Mouse (Mus musculus): ENCODE results near the gene Eva1a.

Eva1a gene

DNA sequence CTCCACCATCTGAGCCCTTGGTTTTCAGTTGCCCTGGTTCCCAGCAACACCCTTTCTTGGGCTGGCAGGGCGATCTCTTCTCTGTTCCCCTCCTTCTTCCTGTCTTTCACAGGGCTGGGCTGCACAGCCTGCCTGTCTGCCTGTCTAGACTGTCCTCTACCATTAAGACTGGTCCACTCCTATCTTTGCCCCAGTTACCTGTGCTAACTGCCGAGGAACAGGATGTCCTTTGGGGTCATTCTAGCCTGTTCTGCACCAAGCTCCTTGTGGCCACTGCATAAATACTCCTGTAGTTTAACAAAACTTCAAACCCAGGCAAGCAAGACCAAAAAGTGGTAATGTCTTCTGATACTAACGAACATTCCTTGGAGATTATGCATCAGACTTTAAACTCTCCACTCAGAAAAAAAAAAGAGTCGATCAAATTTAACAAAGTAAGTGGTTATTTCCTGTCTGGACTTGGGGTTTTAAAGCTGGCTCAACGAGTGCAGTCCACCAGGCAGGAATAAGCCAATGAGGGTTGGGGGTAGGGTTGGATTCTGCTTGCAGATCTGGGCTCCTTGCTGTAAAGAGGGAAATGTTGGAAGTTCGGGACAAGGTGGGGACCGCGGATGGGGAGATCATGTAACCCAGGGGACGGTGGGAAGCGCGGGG lies at the start of gene Eva1a:
TSS of gene Eva1a (plus strand) at position 210 of the 654 bp plus-strand sequence.
- no peak for DNase-seq (ENCODE audit: low spot score in 2 of 2)

DNA sequence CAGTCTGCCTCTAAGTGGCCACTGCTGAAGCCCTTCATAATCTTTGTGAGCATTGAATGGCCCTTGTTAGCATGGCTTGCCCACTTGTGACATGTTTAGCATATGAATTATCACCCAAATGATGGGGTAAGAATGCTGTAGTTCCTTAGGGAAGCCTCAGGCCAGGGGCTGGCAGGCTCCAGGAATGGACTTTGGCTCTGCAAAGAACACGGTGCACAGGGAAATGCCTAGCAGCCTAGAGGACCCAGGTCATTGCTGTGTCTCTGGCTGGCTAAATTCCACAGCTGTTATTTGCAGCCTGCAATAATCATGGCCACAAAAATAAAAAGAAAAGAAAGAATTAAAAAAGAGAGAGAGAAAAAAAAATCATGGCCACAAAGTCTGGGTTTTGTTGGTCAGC lies 28.5 kb upstream of the Eva1a start:
- no peak for DNase-seq (ENCODE audit: low spot score in 2 of 2)

DNA sequence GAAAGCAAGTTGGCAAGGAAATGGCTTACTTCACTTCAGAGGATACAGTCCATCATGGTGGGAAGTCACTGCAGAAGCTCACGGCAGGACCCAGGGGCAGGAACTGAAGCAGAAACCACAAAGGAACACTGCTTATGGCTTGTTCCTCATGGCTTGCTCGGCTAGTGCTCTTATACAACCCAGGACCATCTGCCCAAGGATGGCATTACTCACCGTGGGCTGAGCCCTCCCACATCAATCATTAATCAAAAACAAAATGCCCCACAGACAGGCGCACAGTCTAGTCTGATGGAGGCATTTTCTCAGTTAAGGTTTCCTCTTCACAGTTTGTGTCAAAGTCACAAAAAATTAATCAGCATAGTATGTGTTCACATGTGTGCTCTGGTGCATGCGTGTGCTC lies 19.8 kb upstream of the Eva1a start:
- no peak for DNase-seq (ENCODE audit: low spot score in 2 of 2)

DNA sequence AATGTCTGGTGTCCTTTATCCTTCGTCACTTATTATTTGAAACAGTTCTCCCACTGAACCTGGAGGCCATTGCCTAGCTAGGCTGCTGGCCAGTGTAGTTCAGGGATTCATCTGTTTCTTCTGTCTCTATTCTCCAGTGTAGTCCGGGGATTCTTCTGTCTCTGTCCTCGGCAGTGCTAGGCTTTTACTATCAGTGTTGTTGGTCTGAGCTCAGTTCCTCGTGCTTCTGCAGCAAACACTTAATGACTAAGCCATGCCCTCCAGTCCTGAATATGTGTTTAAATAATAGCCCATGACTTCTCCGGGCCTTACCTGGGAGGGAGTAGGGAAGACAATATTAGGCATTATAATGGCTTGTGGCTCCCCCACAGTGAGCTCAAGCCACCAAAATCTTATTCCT lies 19.3 kb upstream of the Eva1a start:
- DNase-seq (ENCODE audit: low spot score in 2 of 2), result no peak

DNA sequence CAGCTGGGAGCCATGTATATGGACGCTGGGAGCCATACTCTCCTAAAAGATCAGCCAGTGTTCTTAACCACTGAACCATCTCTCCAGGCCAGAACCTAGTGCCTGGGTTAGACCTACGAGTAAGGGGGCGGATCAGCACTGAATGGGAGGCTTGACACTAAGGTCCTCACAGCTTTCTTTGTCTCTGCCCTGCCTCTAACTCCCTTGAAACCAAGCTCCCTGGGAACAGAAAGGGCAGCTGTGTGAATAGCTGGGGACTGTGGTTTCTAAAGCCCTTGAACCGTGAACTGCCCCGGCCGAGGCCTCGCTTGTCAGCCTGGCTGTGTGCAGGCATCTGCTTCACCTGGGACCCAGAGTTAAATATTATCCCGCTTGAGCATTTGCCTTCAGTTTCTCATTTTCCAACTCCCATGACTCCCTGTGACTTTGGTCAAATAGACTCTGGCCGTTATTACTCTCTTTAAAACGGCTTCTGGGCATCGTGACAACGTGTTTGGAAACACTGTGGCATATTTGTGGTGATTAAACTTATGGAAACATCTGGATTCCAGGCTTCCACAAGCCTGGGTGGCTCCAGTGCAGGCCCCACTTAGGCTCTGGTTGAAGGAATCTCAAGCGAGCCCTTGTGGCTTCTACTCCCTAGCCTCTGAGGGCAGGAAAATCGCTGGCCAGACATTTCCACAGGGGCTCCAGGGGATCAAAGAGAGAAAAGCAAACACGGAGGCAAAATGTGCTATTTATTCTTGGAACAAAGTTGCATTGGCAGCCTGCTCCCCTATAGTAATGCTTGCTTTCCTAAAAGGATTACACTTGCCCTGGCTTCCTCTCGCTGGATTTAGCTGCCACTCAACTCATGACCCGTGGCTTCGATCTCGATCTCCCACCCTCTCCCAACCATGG lies 11.0 kb upstream of the Eva1a start:
- no peak for DNase-seq (ENCODE audit: low spot score in 2 of 2)

DNA sequence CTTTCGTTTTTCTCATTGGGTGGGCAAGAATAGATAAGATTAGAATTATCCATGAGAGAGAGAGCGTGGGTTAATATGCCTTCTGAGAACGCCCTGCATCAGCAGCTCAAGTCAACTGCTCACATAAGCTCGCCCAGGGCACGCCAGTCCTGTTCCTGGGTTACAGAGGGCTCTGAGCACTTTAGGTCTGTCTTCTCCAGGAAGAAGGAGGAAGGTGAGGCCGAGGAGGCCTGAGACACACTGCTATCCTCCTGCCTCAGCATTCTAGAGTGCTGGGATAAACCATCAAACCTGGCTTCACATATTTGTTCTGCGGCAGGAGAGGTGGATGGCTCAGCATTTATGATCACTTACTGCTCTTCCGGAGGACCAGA lies 10.3 kb upstream of the Eva1a start:
- no peak for DNase-seq (ENCODE audit: low spot score in 2 of 2)

DNA sequence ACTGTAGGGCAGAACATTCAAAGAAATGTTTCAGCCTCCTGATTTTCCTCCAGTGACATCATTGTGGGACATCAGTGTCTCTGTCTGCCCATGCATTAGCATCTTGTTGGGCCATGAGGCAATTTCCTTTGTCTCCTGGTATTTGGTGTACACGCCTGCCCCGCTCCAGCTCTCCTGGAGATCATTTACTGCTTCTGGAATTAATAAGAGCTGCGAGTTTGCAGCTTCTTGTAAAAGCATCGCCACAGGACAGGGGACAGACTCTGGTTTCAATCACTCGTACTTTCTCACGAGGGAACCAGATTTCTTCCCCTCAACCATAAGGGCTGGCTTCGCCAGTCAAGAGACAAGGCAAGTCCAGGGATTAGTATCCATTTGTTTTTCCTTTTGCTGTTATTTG lies 3.6 kb upstream of the Eva1a start:
- no peak for DNase-seq (ENCODE audit: low spot score in 2 of 2)

DNA sequence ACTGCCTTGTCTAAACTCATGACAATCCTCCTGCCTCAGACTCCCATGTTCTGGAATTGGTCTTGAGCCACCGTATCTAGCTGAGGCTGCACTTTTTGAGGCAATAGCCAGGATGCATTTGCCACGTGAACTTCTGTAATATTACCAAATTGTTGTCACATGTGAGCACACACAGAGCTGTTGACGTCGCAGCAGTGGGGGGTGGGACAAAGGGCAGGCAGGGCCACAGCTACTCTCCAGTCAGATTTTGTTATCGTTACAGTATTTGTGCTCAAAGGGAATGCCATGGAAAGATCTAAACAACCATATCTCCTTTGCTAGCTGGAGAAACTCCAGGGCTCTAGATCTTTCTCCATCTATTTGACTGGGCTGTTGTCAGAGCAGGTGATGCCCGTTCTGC lies 1.6 kb upstream of the Eva1a start:
- no peak for DNase-seq (ENCODE audit: low spot score in 2 of 2)

DNA sequence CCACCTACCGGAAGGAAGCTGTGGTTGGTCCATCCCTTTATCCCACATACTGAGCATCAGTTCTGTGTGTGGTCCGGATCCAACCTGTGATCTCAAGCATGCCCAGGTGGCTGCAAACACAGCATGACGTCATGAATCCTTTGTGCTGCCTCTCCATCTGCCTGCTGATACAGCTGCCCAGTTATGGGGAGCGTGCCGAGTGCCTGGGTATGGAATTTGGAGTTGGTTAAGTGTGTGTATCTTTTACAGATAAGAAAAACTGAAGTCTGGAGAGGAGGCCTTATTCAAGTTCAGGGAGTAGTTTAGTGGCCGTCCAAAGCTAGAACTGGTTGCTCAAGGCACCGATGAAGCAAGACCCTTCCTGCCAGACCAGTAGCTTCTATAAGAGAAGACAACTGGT lies 875 bp upstream of the Eva1a start:
- DNase-seq (ENCODE audit: low spot score in 2 of 2), result no peak

DNA sequence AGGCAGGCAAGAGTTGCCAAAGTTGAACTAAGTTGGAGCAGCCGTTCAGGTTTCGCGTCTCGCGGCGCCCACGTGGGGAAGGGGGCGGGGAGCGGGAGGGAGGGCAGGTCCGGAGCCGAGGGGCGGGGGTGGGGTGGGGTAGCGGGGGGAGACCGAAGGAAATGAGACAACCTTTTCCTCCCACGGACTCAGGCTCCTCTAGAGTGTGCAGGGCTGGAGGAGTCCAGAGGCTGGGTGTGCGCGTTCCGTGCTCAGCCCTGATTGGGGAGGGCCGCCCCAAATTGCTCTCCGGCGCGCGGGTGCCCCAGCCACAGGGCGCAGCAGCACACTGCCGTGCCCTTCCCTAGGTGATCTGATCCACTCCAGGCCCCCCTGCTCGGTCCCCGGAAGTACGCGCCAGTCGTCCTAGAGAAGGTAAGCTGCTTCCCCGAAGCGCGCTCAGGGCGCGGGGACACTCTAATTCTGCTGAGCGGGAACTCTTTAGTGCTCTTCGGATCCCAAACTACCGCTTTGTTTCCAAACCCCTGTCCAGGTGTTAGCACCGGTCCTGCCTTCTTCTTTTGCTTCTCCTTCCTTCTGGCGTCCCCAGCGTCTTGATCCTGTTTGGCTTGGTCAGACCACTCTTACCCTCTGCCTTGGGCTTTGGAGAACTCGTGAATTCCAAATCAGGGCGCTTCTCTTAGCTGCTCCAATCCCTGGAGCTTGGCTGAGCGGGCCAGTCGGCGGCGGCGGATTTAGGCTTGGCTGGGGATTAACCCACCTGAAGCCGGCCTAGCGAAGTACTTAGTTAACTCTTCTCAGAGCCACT lies 849 bp downstream of the Eva1a start:
- DNase-seq (ENCODE audit: low spot score in 2 of 2), result no peak

DNA sequence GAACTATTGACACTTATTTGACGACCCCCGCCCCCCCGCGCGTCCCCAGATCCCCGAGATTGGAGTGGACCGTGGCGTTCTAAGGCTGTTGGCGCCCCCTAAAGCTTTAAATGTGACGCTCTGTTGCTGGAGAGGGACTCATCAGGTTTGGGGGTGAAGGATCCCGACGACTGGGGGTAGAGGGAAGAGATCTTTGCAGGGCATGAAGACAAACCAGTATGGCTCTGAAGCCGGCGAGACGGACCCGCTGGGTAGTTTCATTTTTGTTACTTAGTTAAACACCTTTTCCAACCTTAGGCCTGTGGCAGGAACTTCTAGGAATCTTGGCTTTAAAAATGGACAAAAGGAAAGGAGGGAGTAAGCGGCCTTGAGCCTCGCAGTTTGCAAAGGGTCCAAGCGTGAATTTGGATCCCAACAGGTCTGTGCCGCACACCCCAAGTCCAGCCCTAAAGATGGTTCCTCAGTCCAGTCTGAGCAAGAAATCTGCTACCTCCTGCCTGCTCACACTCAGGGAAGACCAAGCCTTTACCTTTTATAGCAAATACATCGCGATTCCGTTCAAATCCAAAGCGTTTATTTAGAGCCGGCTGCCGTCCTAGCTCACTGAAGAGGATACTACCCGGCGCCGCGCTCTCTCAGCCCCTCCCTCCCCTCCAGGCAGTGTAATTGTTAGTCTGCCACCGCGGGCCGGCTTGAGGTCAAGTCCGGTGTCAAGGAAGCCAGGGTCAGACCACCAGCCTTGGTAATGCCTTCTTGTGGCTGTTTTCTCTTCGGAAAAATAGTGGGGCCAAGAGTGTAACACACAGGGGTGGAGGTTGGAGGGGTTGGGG lies 1.7 kb downstream of the Eva1a start:
- no peak for DNase-seq (ENCODE audit: low spot score in 2 of 2)

DNA sequence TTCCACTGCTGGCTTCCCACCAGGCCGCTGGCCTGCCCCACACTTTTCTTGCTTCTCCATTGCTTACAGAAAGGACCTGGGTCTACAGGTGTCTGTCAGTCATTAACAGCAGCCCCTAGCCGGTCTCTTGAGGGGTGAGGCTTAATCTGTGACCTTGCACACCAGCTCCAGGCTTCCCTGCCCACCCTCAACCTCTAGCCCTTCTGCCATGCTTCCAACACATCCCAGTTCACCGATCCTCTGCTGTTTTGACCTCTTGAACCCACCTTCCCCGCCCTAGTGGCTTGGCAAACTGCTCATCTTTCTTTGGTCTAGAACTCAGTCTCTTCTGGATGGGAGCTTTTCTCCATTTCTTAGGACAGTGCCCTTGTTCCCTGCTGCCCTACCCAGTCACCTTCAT lies 2.8 kb downstream of the Eva1a start:
- DNase-seq (ENCODE audit: low spot score in 2 of 2), result no peak

DNA sequence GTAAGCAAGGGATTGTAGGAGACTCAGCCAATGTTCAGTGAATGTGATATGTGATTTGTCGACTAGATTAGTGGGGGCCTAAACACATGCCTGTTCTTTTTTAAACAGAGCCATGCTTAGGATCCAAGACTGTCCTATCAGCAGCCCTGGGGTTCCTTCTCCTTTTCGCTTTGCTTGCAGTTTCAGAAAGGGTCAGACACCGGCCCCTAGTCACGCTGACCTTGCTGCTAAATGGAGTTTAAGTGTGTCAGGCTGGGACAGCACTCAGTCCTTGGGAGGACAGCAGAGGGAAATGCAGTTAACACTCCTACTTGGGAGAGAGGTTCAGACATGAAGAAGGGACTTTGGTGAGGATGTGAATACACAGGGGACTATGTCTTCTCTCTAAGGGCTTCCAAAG lies 3.7 kb downstream of the Eva1a start:
- no peak for DNase-seq (ENCODE audit: low spot score in 2 of 2)

DNA sequence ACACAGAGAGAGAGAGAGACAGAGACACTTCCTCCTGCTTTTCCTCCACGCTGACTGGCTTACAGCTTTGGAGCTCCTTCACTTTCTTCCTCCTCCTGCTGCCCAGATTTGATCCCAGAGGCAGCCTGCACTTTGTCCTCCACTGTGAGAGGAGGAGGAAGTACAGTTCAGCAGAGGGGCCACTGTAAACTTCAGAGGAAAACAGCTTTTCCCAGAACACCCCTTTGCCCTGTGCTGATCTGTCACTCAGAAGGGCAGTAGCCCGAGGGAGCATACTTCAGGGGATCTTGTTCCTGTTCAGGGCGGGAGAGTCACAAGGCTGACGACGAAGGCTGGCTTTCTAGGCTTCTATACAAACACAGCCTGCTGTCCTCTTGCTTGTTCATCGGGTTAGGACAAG lies 7.1 kb downstream of the Eva1a start:
- no peak for DNase-seq (ENCODE audit: low spot score in 2 of 2)

DNA sequence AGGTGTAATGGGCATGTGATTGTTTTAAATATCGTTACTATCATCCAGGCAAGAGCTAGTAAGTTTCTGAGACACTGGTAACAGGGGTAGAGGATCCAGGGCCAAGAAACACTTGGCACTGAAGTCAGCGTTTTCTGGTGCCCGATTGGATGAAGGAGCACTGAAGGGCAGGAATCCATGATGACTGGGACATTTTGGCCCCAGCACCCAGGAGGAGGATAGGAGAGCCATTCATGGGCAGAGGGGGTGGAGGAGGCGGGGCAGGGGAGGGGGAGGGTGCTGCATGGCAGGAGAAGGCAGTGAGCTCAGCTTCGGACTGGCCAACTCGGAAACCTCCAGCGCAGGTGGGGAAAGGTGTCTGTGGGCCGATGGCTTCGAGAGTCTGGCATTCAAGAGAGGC lies 9.4 kb downstream of the Eva1a start:
- DNase-seq (ENCODE audit: low spot score in 2 of 2), result no peak

DNA sequence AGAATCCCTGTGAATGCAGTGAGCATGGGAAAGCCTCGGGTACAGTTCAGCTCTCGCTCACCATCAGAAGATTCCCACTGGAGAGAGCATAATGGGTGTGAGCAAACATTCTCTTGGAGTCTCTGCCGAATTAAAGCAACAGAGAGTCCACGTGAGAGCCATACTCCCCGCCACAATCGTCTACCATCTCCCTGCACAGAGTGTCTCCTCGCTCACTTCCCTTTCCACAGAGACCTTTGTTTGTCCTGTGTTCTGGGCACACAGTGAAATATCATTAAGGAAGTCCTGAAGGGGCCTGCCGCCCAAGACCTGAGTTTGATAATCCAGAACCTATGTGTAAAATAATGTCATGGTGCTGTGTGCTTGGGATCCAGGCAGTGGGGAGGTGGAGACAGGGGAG lies 10.7 kb downstream of the Eva1a start:
- no peak for DNase-seq (ENCODE audit: low spot score in 2 of 2)

DNA sequence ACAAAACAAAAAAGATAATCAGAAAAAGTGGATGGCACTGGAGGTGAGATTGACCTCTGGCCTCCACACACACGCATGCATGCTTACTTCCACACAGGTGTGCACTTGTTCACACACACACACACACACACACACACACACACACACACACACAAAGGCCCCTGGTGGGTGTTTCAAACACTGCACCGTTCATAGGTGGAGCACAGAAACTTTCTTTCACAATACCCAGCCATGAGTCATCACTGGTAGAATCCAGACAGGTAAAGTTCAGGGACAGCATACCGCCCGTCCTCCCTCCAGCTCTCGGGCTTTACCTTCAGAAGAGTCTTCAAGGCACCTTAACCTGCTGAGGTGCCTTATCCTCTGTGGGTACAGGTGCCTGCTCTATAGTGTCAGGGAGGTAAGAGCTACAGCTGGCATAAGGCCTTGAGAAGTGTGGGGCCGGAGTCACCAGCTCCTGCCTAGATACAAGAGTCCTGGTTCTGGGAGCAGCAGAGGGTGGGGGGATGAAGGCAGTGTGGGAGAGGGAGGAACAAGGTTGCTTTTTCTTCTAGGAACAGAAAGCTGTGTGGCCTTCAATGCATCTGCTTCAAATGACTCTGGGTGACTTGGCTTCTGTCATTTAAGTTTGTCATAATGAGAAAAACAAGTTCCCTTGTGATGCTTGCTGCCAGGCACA lies 11.3 kb downstream of the Eva1a start:
- DNase-seq (ENCODE audit: low spot score in 2 of 2), result no peak

DNA sequence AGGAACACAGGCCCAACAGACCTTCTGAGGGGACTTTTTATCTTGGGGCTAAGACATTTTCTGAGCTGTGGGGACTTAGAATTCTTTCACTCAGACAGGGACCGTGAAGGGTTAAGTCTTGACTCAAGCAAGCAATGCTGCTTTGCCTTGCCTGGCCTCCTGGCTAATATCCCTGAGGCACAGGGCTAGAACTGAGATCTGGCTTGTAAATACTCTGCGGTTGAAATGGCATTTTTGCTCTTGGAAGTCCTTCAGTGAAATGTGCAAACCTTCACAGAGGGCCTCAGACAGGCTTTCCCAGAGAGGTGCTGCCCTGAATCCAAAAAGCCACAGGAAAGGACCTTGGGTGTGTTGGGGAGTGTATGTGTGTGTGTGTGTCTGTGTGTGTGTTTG lies 11.9 kb downstream of the Eva1a start:
- DNase-seq (ENCODE audit: low spot score in 2 of 2), result no peak

DNA sequence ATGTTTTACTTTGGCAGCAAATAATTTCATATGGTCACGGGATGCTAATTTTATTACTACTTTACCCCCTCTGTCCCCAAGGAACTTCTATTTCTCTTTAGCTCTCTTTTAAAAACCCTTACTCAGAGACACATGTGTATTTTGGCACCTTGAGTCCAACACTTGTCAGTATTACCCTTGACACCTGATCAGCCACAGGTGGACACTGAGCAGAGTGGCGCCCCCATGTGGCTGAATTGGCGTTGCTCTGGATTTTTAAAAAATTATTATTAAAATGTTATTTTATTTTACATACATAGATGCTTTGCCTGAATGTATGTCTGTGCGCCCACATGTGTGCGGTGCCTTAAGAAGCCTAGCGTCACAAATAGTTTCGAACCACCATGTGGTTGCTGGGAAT lies 14.0 kb downstream of the Eva1a start:
- DNase-seq (ENCODE audit: low spot score in 2 of 2), result no peak

DNA sequence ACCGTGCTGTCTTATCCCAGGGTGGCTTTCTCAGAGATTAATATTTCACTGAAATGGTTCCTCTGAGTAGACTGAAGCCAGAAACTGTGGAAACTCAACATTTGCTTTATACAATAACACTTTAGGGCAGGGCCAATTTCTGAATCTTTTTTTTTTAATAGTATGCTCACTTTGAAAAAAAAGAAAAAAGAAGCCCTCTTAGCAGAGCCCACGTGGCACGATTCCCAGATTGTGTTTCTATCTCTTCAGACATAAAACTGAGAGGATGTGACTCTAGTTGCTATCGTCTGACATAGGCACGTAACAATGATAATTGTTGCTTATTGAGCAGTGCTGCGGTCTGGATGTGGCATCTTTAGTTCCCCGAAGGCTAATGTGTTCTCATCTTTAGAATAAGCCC lies 19.1 kb downstream of the Eva1a start:
- no peak for DNase-seq (ENCODE audit: low spot score in 2 of 2)

DNA sequence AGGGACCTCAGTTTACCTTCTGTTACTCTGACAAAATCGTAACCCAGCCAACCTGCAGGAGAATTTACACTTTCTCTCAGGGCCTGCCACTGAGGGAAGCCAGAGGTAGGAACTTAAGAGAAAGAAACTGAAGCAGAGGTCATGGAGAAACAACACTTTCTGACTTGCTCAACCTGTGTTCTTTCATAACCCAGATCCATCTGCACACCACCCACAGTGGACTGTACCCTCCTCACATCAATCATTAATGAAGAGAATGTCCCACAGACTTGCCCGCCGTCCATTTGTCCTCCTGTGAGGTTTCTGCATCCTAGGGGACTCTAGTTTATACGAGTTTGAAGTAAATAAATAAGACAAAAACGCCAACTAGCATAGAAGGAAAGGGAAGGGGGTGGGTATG lies 24.4 kb downstream of the Eva1a start:
- no peak for DNase-seq (ENCODE audit: low spot score in 2 of 2)

Measured in spleen, postnatal 14 days (tissue).